Mouse (Mus musculus) skeletal muscle tissue, adult 2 months (tissue): Measurements from ENCODE around the gene Pld4.

ENCODE experiments used
- DNase-seq: peaks from one replicate; pipeline ENCODE4 v3.0.0-alpha.2; 2012; ENCODE audit warnings: low read depth, low spot score

Pld4 gene

DNA sequence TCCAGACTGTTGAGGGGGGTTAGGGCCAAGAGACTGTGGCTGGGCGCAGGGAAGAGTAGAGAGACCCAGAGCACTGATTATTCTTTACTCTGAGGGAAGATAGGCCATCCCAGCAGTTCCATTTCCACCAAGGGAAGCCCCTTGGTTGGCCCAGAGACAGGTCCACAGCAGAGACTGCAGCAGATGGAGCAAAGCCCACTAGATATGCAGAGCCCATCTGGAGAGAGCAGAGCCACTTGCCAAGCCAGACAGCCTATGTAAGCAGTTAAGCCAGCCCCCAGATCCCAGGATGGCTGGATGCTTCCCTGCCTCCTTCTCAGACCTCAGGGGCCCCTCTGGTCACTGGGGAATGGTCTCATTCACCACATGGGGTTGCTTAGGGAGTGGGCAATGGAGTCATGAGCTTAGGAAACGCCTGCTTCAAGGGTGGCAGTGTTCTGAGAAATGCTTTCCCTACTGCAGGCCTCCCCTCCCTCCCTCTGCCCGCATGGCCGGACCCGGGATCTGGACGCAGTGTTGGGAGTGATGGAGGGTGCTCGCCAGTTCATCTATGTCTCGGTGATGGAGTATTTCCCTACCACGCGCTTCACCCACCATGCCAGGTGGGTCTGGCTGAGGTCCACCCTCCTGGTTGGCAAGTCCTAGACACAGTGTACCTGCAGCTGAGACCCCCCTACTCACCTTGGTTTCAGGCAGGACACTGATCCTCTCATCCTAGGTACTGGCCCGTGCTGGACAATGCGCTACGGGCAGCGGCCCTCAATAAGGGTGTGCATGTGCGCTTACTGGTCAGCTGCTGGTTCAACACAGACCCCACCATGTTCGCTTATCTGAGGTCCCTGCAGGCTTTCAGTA is 6.8 kb downstream of the Pld4 start:
- no peak for DNase-seq

DNA sequence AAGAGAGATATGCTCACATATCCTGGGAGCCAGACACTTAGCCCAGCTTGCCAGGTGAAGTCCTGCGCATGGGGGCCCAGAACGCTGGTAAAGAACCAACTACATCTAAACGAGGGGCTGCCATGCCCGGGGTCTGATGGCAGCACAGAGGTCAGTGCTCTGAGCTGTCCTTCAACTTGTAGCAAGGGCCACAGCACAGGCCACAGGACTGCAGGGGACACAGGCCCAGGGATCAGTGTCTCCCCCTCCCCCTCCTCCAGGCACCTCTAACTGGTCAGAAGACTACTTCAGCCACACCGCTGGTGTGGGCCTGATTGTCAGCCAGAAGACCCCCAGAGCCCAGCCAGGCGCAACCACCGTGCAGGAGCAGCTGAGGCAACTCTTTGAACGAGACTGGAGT is 7.7 kb downstream of the Pld4 start:
- no peak for DNase-seq

DNA sequence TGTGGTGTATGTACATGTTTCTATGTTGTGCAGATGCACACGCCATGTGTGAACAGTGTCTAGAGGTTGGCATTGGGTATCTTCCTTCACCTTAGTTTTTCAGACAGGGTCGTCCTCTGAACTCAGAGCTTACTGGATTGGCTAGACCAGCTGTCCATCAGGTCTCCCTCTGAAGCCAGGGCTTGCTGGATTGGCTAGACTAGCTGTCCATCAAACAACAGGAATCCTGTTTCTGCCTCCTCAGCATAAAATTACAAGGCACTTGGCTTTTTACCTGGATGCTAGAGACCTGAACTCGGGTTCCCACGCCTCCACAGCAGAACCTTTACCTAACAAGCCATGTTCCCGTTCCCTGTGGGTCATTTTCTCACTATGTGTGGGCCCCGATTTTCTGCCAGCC is 8.6 kb downstream of the Pld4 start:
- no peak for DNase-seq

DNA sequence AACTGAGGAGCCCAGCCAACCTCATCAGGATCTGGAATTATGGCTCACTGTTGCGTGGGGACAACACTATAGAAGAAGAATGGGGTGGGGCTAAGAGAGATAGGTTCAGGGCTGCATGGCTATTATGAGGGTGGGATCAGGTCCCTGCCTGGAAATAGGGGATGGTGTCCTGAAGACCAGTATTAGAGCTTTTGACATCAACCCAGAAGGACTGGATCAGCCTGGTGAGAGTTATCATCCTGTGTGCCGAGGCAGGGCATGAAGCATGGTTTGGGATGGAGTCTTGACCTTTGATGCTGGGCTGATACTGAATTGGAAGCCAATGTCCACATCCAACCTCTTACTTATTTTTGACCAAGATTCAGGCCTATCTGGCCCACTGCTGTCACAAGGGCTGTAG is 9.3 kb downstream of the Pld4 start:
- DNase-seq: no peak

DNA sequence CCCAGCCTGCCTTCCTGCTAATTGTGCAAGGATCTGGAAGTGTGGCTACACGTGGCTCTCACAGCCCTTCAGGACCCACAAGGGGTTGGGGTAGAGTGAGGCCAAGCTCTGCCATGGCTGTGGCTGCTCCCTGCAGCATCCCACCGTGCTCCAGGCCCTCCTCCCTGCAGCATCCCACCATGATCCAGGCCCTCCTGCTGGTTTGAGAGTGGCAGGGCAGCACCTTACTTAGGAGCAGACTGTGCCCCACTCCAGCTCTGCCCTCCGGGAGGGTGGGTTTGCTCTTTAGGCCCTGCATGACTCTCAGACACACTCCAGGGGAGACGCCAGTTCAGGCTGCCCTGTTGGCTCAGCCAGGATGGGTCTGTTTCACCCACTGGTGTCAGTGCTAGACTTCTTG is 9.9 kb downstream of the Pld4 start:
- no peak for DNase-seq

DNA sequence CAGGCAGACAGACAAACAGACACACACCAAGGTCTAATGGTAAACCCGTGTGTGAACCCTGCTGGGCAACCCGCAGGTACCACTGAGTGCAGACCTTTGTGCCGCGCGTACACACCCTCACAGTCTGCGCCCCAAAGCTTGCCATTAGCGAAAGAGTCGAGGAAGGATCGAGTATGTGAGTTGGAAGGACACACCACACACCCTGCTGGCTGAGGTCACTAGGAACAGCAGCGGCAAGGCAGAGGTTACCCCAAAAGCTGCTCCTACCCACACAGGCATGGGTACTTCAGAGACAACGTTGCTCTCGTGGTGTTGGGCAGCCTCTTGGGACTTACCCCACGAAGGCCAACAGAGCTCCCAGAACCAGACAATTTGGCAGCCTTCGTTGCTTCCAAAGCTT is 11.9 kb downstream of the Pld4 start:
- no peak for DNase-seq

DNA sequence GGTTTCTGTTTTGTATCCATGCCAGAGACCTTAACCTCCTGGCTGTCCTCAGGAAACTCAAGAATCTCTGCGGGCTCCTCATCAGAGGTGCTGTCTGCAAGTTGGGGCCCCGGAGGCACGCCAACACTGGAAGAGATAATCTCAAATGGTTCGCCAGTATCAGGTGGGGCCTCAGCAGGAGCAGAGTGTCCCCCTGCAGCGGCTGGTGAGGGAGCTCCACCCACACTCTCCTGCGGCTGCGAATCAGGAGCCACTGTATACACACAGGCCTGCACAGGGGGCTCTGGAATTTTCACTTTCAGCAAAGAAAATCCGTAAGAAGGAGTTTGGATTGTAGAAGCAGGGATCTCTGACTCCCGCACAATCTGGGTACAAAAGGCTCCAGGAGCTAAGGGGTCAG is 12.9 kb downstream of the Pld4 start:
- DNase-seq: no peak

DNA sequence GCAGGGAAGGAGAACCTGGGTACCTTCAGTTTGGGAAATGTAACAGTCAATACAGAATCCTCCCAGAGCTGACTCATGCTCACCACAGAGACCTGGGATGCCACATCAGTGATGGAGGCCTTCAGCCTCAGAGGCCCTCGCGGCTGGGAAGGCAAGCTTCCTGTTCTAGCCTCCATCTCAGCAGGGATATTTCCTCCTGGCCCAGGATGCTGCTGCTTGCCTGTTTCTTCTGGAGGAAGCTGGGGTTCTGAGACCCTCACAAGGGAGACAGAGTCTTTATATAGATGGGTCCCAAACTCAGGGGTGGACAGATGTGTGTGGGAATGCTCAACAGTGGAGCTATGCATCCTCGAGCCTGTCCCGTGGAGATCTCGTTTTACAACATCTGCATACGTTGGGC is 13.6 kb downstream of the Pld4 start:
- DNase-seq: no peak

DNA sequence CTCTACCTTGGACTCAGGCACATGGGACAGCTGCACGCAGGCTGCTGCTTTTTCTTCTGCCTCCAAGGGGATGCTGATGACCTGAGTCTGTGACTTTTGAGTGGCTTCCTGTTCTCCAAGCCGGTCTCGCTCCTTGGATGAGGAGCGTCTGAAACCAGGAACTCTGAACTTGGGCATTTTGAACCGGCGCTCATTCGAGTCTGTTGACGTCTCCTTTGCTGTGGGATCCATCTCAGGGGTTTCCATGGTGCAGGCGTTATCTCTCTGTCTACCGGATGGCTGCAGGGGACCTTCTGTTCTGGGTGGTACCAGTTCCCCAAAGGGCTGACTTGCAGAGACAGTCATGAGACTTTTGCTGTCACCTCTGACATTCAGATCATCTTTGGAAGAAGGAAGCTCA is 14.0 kb downstream of the Pld4 start:
- no peak for DNase-seq

DNA sequence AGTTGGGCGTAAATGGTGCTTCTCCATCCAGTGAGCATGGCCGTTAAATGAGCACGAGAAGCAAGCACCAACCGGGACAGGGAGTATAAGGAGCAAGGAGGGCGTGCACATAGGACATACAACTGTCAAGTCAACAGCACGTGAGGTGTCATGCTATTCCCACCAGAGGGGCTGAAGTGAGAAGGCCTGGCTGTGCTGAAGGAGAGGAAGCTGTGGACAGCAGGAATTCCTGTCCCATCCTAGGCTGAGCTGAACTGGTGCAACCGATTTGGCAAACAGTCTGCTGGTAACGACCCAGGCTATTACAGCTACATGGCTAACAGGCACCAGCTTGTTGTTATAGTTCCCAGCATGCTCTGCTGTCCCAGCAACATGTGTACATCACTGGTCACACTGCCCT is 30.6 kb downstream of the Pld4 start:
- DNase-seq: no peak

DNA sequence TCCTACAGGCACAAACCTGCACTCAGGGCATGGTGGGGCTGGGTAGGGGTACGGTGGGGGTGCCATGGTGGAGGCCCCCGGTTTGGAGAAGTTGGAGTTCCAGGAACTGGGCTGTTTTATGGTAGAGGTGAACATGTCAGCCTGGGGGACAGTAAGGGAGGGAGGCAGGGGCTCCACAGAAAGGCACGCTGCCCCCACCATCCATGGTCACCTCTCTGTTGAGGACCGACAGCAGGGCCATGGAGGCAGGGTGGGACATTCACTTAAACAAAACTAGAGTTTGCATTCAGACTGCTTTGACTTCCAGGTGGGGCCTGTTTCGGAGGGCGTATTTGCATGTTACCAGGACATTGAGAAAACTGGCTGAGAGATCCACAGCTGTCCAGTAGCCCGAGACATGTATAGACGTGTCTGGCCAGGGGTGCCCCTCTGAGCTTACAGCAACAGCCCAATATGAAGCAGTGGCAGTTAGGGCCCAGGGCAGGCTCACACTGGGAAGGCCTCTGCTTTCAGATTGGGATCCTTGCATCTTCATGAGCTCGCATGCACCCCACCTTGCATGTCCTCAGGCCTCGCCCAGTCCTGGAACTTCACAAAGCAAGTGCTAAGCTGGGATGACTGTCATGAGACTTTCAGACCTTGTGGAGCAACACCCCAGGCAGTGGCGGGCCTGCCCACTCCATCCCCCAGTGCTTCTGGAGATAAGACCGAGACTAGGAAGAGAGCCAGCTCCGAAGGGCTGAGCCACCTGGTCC is 33.3 kb downstream of the Pld4 start:
- peak; percentile 40 for DNase-seq

DNA sequence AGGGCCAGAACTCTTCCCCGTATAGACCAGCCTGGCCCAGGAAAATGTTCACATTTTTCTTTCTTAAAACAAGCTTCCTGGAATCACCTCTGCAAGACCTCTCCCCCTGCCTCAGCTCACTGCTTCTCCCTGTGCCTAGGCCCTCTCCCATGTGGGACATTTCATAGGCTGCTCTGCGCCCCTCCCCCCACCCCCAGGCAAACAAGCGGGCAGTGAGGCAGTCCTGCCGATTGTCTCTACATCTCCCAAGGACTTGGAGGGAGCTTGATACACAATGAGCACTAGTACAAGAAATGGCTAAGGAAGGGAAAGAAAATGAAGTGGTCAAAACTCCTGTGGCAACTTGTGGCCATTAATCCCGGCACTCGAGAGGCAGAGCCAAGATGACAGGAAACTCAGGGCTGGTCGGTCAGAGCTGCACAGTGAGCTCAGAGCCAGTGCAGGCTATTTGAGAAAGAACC is 33.9 kb downstream of the Pld4 start:
- DNase-seq: no peak

DNA sequence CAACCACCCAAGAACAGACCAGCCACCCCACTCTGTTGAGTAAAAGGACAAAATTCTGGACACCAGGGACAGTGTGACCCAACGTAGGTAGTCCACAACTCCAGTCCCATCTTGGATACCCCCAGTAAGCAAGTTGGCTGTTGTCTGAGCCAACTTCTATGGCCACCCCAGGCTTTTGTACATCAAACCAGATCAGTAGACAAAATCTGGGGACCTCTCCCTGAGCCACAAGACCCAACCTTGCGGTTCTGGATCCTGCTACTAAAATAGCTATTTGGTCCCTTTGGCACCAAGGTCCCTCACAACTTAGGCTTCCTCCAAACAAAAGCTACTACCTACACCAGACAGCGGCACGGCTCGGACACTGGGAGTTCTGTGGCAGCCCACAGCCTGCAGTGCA is 34.5 kb downstream of the Pld4 start:
- DNase-seq: no peak

DNA sequence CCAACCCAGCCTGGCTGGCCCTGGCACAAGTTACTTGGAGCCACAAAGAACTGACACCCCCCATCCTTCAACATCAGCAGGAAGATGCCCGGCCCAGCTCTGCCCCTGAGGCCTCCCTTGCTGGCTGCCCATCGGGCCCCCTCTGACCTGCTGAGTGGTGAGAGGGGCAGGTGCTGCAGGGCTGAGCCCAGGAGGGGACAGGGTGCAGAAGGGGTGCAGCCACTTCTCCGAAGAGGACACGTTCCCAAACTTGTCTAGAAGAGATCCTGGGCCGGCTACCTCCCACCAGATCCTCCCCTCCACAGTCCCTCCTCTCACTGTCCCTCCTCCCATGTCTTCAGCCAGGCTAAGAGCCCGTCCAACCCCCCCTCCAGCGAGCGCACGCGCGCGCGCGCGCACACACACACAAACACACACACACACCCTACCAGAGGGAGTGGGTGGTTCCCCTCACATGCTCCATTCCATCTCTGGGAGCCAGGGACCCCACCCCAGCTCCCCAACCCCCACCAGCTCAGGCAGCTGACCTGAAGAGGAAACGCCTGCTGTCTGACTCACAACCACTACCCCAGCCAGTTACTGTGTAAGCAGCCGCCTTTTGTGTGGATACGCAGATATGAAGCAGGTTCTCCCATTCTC is 35.1 kb downstream of the Pld4 start:
- DNase-seq: peak; percentile 78

DNA sequence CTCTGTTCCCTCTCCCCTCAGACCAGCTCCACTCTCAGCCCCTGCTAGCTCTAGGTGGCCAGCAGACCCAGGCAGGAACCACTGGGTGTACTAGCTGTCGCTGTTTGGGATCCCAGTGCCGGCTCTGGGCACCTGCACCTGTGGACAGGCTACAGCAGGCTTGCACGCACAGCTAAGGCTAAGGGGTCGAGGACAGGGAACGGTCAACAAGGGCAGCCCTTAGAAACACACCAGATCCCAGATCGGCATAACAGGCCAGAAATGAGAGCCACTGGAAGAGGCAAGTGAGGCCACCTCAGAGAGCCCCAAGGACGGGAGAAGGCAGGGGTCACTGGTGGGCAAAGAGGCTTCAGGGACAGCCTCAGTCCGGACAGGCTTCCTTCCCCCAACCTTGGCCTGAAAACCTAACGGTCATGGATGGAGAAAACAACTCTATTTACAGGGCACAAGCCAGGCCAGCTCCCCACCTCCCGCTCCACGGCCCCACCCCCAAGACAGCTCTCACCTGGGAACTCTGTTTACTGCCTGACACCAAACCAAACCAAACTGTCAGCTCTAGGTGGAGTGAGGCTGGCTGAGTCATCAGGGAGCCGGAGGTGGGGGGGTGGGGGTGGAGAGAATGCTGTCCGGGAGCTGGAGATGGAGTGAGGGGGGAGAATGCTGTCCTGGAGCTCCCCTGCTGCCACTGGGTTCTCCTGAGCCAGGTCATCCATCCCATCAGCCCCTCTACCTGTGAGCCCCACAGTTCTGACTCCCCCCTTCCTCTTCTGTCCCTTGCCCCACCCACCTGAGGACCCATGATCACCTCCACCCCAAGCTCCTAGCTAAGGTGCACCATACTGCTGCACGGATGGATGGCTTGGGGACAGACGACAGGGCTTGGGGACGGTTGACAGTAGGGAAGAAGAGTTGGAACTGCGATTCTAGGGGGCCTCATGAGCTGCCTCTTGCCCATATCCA is 36.4 kb downstream of the Pld4 start:
- DNase-seq: no peak

DNA sequence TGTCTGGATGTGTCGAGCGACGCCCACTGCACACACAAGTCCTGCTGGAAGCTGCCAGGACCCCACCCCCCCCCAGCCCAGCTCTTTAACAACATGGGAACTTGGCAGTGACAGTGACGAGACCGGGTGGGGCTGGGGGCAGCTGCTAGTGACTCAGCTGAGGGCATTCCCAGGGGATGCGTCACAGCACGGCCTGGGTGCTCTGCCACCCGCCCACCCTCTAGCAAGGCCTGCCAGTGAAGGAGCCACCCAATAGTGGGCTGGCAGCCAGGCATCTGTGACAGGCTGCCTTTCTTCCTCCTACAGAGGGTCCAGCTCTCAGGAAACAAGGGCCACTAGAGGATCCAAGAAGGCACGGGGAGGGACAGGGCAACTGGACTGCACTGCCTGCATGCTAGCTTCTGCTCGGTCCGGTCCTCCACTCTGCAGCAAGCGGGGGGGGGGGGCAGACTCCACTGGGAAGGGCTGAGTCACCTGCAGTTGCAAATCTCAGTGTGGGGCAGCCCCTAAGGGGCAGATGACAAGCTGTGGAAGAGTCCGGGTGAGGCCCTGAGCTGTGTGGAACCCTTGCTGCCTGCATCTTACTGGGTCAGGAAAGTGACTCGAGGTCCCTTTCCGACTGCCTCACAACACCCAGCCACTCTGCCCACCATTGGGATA is 37.3 kb downstream of the Pld4 start:
- DNase-seq: peak; percentile 54

DNA sequence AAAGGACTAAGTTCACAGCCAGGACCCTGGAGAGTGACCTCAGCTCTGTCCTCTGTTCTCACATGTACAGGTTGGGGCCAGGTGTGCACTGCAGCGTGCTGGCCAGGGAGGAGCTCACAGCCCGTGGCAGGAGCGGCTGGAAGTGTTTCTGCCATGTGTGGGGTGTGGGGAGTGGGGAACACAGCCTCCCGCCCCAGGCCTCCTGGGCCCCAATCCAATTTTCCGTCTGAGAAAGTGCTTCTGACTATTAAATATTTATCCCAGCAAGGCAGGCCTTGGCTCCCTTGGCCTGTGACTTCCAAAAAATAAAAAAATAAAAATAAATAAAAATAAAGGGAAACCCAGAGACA is 37.9 kb downstream of the Pld4 start:
- no peak for DNase-seq

DNA sequence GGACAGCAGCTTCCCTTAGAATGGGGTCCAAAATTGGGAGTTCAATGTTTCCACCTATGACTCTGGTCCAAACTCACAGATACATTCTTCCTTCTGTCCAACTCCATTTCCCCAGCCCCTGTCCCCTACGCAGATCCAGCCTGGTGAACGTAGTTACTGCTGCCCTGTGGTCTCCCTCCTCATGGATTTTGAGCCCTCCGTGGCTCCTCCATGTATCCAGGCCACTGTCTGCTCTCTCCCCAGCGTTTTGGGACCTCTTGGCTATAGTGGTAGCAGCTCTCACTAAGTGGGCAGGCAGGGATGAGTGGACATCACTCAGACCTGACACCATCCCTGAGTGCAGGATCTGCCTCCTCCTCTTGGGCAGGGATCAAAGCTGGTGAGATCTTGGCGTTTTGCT is 38.3 kb downstream of the Pld4 start:
- no peak for DNase-seq

DNA sequence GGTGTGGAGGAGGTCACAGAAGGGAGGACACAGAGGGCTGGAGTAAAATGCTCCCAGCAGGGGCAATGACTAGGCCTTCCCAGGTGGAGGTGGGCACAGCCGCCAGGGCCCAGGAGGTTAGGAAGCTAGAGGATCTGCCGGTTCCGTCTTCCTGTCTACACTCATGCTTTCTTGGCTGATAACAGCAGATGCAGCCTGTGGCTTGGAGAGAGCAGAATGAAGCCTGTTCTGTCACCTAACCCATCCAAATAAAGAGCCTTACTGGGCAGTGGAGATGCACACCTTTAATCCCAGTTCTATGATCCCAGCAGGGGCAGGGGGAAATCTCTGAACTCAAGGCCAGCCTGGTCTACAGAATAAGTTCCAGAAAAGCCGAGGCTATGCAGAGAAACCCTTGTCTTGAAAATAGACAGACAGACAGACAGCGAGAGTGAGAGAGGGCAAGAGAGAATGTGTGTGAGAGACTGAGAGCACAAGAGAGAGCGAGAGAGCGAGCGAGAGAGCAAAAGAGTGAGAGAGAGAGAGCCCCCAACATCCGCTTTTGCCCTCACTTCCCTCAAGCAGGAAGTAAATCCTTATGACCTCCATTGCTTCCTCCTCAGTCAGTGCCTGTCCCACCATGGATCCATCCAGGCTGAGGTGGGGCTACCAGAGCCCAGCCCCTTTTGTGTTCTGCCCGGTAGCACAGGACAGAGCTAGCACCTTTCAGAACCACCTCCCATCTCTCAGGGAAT is 38.9 kb downstream of the Pld4 start:
- DNase-seq: no peak

DNA sequence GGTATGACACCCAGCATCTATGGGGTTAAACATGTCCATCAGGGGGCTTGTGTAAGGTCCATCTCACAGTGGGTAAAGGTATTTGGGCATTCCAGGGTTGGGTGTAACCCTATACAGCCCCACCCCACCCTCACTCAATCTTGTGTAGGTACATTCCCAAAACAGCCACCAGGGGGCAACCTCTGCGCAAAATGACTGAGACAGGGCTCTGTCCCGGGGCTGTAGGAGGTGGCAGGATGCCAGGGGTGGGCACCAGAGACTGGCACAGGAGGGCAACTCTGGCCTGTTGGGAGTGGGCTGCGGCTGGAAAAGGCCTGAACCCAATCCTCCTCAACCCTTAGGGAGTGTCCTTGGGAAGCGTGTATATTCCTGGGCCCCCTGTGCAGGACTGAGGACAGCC is 40.0 kb downstream of the Pld4 start:
- DNase-seq: no peak
